Mouse (Mus musculus): ENCODE measurements around the gene Ostm1. TPM values are rescaled to one million over a fixed set of nuclear protein-coding genes. Genes with fewer than 3 reads are reported as not detected.

Gene Ostm1
- total RNA-seq, 2 experiments from 2014 or later, result 12.2 to 12.9 TPM

DNA sequence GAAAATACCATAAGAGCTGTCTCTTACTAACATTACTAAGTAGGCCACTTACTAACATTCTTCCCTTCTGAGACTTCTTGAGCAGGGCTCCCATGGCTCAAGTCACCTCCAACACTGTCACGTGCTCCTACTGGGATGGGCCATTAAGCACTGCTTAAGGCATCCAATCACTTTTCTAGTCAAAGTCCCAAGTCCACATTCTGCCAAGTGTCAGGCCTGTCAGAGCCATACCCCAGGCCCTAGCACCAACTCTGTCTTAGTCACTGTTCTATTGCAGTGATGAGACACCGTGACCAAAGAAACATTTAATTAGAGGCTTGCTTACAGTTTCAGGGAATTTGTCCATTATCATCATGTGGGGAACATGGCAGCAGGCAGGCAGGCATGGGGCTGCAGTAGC is 78.3 kb downstream of the Ostm1 start:
- no peak for DNase-seq
- intact Hi-C loops (cut with DNase I; ENCODE audit: low total_unique reads), result no loop called here

DNA sequence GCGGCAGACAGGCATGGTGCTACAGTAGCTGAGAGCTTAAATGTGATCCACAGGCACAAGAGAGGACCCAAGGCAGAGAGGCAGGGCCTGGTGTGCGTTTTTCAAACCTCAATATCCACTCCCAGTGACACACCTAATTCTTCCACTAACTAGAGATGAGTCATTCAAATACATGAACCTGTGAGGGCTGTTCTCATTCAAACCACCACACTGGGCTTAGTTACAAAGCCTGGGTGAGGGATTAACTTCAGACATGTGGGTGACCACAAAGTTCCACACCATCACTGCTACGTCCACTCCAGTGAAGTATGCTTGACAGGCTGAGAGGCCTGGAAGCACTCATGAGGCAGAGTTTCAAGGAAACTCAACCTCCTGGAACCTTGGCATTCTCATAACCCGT is 86.3 kb downstream of the Ostm1 start:
- no peak for DNase-seq
- intact Hi-C loops (cut with DNase I; ENCODE audit: low total_unique reads), result no loop called here

DNA sequence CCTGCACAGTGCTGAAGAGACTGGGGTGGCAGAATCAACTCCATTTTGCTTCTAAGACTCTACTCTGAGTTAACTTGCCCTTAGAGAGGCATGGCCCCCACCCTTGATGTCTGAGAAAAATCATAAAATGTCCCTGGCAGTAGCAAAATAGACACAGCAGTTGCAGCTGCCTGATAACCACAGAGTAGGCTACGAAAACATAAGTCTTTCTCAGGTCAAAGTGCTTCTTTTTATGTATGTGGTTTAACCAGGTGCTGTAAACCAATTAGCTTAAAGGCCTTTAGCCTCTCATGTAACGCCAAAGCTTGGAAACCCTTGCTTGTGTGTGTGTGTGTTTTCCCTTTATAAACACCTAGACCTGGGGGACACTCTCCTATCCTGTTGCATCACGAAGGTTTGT is 89.2 kb downstream of the Ostm1 start:
- intact Hi-C loops (cut with DNase I; ENCODE audit: low total_unique reads), result no loop called here
- no peak for DNase-seq

DNA sequence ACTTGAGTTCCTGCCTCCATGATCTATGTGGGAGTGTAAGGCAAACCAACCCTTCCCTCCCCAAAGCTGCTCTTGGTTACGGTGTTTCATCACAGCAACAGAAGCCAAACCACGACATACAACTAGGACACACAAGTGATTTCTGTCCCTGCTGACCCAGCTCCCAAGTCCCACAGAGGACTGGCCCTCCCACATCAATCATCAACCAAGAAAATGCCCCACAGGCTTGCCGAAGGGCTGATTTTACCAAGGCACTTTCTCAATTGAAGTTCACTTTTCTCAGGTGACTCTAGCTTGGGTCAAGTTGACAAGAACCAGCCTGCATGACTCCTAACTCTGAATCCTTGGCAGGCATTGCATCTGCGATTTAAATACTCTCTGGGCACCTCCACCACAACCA is 91.9 kb downstream of the Ostm1 start:
- DNase-seq, result no peak
- intact Hi-C loops (cut with DNase I; ENCODE audit: low total_unique reads), result no loop called here

DNA sequence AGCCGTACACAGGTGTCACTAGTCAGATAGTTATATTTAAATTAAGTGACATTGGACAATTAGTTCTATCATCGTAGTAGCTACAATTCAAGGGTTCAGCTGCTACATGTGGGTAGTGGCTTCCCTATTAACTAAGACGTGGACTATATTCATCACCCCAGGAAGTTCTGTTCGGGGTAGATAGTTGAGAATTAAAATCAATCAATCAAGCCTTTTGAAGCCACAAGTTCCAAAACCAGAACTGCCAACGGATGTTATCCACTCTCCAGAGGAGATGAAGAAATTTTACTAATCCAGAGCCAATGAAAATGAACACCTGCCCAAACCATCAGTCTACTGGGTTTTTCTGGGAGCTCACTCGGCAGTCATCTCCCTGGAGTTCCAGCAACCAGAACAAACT is 94.7 kb downstream of the Ostm1 start:
- intact Hi-C loops (cut with DNase I; ENCODE audit: low total_unique reads), result no loop called here

GRCm38 (mm10) chr10:42678755-42679364 is 95.2 kb downstream of the Ostm1 start:
- peak; percentile 93 for DNase-seq
- intact Hi-C loops (cut with DNase I; ENCODE audit: low total_unique reads), result no loop called here

More for the DNA sequence above, 94.7 kb downstream of the Ostm1 start:
- no peak for DNase-seq

DNA sequence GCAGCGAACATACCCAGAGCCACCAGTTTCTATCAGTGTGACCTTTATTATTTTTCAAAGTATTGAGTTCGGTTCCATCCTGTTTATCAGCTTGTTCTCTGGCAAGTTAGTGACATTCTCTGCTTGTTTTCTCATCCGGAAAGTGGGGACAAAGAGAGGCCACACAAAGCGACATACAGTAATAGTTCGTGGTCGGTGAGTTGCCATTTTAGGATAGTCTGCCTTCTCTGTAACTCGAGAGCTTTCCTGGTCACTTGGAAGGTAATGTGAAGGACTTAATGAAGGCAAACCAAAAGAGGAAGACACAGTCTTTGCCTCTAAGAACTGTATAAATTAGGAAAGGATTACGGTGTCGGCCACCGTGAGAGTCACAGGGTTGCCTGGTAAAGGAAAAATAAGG is 96.0 kb downstream of the Ostm1 start:
- intact Hi-C loops (cut with DNase I; ENCODE audit: low total_unique reads), result no loop called here
- DNase-seq, result no peak

GRCm38 (mm10) chr10:42680582-42681001 is 97.0 kb downstream of the Ostm1 start:
- no peak for DNase-seq
- intact Hi-C loops (cut with DNase I; ENCODE audit: low total_unique reads), result no loop called here

DNA sequence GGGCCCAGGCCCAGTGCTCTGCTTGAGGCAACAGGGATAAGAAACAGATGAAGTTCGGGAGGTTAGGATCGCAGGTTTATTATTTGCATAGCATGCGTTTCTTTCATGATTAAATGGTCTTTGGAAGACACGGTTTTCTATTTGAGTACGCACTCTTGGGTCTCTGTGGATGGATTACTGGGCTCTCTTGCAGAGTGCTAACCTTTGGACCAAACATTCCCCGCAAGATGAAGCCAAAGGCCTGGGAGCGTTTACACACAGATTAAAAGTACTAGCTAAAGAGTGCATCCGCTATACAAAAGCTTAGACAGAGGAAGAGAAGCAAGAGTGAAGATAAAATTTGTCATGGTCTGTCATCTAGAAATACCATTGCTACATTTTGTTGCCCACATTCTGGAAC is 98.8 kb downstream of the Ostm1 start:
- intact Hi-C loops (cut with DNase I; ENCODE audit: low total_unique reads), result no loop called here
- DNase-seq, result no peak

GRCm38 (mm10) chr10:42687873-42688272 is 104.3 kb downstream of the Ostm1 start:
- intact Hi-C loops (cut with DNase I; ENCODE audit: low total_unique reads), result no loop called here

GRCm38 (mm10) chr10:42689694-42690093 is 106.1 kb downstream of the Ostm1 start:
- DNase-seq, result no peak
- intact Hi-C loops (cut with DNase I; ENCODE audit: low total_unique reads), result loop anchor here (5.0 kb wide), 1 partner anchor 263 kb away; no protein-coding TSS in a partner anchor

More at GRCm38 (mm10) chr10:42687873-42688272, 104.3 kb downstream of the Ostm1 start:
- no peak for DNase-seq

DNA sequence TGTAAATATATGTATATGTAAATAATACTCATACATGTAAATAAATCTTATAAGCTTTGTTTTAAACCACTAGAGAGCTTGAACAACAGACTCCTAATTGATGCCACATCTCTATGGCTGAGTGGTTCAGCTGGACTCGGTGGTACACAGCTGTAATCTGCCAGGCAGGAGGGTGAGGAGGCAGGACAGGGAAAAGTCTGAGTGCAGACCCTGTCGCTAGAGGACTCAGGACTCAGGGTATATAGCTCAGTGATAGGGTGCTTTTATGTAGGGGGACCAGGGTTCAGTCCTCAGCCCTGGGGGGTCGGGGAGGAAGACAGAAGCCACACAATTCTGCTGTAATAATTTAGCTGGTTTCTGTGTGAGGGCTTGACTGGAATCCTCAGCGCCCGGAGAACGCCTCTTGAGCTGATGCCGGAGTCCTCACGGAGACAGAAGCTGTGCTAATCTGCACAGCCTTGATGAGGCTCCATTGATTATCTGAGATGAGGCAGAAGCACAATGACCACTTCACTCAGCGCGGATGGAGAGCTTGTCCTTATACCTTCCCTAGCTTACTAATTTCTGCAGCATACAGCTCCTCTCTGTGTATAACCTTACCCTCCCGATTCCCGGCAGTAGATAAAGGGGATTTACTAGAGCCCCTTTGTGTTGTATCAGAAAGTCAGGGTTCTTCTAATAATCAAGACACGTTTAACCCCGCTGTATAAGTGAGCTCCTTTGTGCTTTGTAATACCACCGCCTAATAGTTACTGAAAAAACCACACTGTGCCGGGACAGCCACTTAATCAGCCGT is 106.8 kb downstream of the Ostm1 start:
- no peak for DNase-seq
- intact Hi-C loops (cut with DNase I; ENCODE audit: low total_unique reads), result loop anchor here (5.0 kb wide), 1 partner anchor 262 kb away; no protein-coding TSS in a partner anchor

GRCm38 (mm10) chr10:42691051-42691450 is 107.4 kb downstream of the Ostm1 start:
- DNase-seq, result no peak
- intact Hi-C loops (cut with DNase I; ENCODE audit: low total_unique reads), result loop anchor here (5.0 kb wide), 1 partner anchor 261 kb away; no protein-coding TSS in a partner anchor

DNA sequence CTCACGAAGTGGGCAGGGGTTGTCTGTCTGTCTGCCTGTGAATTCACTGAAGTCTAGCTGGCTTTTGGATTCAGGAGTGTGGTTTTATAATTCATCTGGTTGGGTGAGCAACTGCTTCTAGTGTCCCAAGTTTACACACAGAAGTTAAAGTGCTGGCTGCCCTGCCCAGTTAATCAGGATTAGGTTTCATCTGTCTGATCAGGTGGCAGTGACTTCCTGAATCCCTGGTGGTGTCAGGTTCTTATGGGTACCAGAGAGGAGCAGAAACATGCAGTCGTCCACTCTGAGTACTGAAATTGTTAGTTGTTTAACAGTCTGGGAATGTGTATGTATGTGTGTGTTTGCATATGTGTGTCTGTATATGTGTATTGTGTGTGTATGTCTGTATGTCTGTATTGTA is 108.5 kb downstream of the Ostm1 start:
- intact Hi-C loops (cut with DNase I; ENCODE audit: low total_unique reads), result loop anchor here (5.0 kb wide), 1 partner anchor 260 kb away; no protein-coding TSS in a partner anchor
- no peak for DNase-seq

GRCm38 (mm10) chr10:42692794-42693193 is 109.2 kb downstream of the Ostm1 start:
- intact Hi-C loops (cut with DNase I; ENCODE audit: low total_unique reads), result loop anchor here (5.0 kb wide), 1 partner anchor 260 kb away; no protein-coding TSS in a partner anchor
- DNase-seq, result no peak

DNA sequence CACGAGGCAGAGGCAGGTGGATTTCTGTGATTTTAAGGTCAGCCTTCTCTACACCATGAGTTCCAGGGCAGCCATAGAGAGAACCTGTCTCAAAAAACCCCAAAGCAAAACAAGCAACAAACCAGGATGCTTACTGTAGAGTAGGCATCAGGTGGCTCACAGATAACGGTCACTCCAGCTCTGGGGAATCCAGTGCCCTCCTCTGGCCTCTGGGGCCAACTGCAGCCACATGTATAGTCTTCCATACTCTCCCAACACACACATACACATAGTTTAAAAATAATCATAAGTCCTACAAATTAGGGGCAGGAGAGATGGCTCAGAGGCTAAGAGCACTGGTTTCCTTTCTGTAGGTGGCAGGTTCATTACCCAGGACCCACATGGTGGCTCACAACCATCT is 109.9 kb downstream of the Ostm1 start:
- intact Hi-C loops (cut with DNase I; ENCODE audit: low total_unique reads), result loop anchor here (5.0 kb wide), 1 partner anchor 259 kb away; no protein-coding TSS in a partner anchor
- no peak for DNase-seq

DNA sequence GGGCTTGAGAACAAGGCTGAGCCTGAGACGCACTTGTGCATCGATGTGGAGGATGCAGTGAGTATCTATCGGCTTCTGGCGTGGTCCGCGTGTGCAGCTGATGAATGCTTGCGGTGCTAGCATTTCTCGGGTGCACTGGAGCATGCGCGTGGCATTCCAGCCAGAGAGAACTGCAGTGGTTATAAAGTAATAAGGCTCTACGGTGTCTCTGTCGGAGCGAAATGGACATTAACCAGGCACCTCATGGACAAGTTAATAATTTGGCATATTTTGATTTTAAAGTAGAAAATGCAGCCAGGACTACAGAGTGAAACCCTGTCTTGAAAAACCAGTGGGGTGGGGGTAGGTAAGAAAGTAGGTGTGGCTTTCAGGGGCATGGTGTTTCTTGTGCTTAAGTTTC is 112.7 kb downstream of the Ostm1 start:
- DNase-seq, result no peak
- intact Hi-C loops (cut with DNase I; ENCODE audit: low total_unique reads), result no loop called here

DNA sequence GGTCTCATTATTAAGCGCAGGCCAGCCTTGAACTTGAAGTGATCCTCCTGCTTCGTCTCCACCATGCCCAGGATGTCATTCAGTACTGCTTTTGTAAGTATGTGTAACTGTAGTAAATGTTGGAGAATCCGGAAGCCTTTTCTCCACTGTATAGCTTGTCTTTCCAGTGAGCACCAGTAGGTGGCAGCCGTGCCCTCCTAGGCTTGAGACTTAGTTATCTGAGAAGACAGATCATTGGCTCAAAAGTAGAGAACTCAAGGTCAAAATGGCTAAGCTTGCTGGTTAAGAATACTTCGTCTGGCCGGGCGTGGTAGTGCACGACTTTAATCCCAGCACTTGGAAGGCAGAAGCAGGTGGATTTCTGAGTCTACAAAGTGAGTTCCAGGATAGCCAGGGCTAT is 113.4 kb downstream of the Ostm1 start:
- intact Hi-C loops (cut with DNase I; ENCODE audit: low total_unique reads), result no loop called here
- DNase-seq, result peak; percentile 39

GRCm38 (mm10) chr10:42698375-42698774 is 114.8 kb downstream of the Ostm1 start:
- intact Hi-C loops (cut with DNase I; ENCODE audit: low total_unique reads), result no loop called here
- no peak for DNase-seq

DNA sequence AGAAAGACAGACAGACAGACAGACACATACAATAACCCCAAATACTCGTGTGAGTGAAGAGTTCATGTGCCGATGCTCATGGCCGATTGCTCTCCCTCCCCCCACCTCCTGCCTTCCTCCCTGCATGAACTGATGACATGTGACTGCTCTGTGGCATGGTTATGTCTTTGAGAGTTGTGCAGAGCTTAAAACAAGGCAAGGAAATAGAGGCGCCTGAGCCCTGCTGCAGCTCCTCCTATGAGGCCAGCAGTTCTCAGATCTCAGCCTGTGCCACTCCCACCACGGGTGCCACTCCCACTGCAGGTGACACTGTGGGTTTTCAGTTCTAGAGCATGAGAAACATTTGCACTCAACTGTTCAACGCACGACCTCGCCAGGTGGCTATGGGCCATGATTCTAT is 115.4 kb downstream of the Ostm1 start:
- no peak for DNase-seq
- intact Hi-C loops (cut with DNase I; ENCODE audit: low total_unique reads), result no loop called here

- DNase-seq, result no peak
- intact Hi-C loops (cut with DNase I; ENCODE audit: low total_unique reads), result no loop called here
Measured at GRCm38 (mm10) chr10:42702111-42702510, 118.5 kb downstream of the Ostm1 start.
